Mouse (Mus musculus): ENCODE data around the gene Txnip.

Gene Txnip

GRCm38 (mm10) chr3:96569966-96570605 is 12.3 kb downstream of the Txnip start:
- no peak for DNase-seq

- DNase-seq = no peak
Observed at GRCm38 (mm10) chr3:96570643-96571042, 12.9 kb downstream of the Txnip start.

DNA sequence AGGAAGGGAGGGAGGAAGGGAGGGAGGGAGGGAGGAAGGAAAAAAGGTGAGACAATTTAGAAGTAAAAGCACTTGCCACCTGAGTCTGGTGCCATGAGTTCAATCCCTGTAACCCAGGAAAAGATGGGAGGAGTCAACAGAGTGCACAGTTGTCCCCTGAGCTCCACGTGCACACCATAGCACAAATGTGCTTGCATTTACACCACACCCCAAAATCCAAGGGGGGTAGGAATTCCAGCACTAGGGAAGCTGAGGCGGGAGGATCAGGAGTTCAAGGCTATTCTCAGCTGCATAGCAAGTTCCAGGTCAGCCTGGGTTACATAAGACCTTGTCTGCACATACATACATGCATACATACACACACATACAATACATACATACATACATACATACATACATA is 13.6 kb downstream of the Txnip start:
- DNase-seq = no peak

- no peak for DNase-seq
Observed at GRCm38 (mm10) chr3:96571896-96572698, 14.3 kb downstream of the Txnip start.

DNA sequence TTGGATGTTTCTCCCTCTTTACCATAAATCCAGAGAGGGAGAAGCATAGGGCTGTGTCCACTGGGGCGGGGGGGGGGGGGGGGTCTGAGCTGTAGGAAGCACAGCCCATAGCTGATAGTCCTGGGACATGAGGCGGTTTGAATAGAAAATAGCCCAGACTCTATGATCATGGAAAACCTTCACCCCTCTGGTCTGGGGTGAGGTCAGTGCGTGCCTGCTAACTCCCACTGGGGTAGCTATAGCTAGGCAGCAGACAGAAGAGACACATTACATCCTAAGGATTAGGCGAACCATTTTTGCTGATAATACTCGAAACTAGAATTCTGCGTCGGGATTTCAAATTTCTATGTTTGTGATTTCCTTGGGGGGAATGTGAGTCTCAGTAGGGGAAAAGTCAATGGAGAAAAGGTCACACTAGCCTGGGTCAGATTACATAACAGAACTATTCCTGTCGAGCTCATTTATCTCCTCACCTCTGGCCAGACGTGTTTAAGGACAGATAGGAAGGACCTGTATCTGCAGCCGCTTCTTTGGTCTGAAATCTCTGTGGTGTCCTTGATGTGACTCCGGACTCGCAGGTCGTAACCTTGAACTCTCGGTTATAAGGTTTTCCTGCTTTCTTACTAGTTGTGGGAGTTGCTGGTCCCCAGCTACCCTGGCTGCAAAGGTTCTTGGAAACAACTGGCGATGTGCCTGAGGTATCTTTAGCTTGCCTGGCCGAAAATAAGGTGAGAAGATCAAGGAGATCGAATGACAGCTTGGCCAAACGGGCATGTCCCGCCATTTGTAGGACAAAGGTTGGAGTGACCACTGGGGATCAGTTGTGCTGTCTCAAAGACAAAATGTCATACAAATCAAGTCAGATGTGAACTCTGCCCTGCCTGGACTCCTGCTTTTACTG is 16.1 kb downstream of the Txnip start:
- DNase-seq = no peak

- DNase-seq = no peak
Observed at GRCm38 (mm10) chr3:96575272-96575984, 17.7 kb downstream of the Txnip start.

- no peak for DNase-seq
Observed at GRCm38 (mm10) chr3:96576005-96576658, 18.4 kb downstream of the Txnip start.

- peak; percentile 85 for DNase-seq
Observed at GRCm38 (mm10) chr3:96576690-96577541, 19.2 kb downstream of the Txnip start, which contains the start of gene Gm16253. TSS of gene Gm16253 (plus strand) at chr3:96576984.

DNA sequence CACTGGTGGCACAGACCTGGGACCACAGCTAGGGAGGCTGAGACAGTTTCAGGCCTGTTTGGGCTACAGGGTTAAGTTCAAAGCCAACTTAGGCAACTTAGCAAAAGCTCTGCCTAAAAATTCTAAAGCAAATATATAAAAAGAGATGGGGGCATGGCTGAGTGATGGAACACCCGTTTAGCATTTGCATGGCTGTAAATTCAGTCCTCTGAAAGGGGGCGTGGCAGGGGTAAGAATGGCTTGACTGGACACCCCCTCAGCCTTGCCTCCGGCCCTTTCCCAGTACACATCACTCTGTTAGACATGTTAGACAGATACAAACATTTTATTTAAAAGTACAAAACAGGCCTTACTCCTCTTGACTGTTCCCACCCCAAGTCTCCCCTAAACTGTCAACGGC is 19.8 kb downstream of the Txnip start:
- DNase-seq = no peak

DNA sequence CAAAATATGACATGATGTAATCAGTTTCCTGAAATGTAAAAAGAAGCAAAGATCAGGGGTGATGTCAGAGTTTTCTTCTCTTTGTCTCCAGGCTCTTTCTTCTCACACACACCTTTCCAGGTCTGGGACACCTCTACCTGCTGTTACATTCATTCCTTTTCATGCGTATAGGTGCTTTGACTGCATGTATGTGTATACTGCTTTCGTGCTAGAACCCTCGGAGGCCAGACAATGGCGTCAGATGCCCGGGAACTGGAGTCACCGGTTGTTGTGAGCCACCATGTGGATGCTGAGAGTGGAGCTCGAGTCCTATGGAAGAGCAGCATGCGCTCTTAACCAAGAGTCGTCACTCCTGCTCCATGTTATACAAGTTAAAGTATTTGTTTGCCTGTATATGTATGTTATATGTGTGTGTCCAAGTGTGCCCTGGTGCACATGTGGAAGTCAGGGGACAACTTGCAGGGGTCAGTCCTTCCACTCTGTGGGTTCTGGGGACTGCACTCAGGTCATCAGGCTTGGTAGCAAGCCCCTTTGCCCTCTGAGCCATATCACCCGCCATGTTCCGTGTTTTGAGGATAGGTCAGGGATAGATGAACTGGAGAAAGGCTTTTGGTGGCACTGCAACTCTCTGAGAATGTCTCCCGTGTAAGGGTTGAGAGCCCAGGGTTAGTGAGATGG is 20.9 kb downstream of the Txnip start:
- no peak for DNase-seq

DNA sequence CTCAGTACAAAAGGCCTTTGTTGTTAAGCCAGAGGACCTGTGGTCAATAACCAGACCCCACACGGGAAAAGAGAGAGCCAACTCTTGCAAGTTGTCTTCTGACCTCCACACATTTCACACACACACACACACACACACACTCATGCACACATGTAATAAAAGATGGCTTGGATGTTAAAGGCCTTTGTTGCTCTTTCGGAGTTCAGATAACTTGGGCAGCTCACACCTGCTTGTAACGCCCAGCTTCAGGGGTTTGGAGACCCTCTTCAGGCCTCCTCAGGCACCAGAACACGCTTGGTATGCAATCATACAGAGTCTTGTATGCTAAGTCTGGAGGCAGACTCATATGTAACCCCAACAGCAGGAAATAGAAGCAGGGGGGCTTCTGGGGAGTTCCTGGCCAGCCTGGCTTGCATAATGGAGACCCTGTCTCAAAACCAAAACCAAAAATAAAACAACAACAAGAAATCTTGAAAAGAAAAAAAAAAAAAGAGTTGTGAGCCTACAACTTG is 21.5 kb downstream of the Txnip start:
- no peak for DNase-seq

GRCm38 (mm10) chr3:96579885-96580454 is 22.2 kb downstream of the Txnip start:
- DNase-seq = peak; percentile 91

GRCm38 (mm10) chr3:96581141-96581540 is 23.4 kb downstream of the Txnip start:
- DNase-seq = no peak

DNA sequence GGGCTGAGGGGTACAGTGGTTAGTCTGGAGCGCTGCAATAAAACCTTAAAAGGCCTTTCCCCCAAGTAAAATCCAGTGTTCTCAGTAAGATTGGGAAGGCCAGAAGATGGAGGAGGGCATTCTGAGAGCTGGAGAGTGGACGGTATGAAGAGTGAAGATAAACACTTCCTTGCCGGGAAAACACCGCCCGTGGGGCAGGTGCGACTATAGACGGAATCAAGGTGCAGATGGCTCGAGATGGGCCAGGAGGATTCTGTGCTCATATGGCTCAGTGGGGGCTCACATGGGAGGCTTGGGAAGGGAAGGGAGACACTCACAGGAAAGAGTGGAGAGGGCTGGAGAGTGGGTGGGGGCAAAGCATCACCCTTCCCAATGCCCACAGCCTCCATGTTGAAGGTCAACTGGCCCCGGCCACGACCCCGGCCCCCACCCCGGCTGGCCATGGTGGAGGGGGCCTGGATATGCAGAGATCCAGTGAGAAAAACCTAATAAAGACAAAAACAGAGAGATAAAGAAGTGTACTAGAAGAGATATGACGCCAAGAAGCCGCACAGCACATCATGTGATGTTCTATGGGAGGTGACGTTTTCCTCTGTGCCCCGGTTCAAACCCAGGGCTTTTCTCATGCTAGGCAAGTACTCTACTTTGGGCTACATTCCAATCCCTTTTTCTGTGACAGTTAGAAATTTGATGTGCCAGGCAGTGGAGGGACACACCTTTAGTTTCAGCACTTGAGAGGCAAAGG is 24.2 kb downstream of the Txnip start:
- DNase-seq = no peak

DNA sequence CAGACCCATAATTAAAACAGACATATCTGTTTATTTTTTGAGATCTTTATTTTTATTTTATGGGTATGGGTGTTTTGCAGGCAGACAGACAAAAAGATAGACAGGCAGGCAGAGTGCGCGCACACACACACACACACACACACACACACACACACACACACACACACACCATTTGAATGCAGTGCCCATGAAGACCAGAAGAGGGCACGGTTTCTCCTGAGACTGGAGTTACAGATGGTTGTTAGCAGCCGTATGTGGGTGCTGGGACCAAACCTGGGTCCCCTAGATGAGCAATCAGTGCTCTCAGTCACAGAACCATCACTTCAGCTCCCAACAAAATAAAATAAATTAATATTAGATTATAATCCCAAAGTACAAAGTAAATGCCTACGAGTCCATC is 25.6 kb downstream of the Txnip start:
- DNase-seq = no peak

DNA sequence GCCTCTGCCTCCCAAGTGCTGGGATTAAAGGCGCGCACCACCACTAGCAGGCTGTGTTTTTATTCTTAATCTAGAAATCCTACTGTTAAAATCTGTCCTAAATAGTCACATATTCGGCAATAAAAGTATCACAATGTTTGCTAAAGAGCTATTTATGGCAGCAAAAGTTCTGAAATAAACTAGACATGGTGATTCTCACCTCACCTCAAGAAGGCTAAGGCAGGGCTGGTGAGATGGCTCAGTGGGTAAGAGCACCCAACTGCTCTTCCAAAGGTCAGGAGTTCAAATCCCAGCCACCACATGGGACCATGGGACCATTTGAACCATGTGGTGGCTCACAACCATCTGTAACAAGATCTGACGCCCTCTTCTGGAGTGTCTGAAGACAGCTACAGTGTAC is 32.9 kb downstream of the Txnip start:
- DNase-seq = no peak

GRCm38 (mm10) chr3:96593374-96593773 is 35.6 kb downstream of the Txnip start:
- DNase-seq = no peak

DNA sequence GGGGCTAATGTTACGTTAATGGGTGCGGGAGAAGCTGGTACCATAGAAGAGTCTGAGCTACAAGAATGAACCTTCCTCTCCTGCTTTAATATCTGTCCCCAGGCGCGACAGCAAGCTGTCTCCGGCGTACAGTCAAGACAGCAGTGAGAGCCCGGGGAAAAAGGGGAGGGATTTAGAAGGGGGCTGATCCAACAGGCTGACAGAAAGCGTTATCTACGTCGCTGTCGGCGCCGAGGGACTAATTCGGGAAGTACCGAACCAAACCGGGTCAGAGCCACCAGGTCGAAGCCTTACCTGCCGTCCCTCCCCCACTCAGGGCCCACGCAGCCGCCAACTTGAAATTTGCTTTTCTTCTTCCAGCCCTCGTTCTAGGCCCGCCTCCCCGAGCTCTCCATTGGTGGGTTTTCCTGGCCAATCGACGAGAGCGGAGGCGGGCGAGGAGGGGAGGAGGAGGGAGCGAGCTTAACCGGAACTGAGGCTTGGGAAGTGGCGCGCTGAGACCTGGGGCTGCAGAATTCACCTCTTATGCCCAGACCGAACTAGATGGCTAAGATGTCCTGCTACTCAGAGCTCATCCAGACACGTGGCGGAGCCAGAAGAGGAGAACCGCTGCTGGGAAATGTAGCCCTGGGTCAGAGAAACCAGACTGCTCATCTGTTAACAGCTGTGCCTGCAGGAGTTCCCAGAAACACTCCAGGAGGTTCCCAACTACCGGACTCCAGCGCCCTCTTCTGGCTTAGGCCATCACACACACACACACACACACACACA is 36.2 kb downstream of the Txnip start, which contains the start of gene Polr3gl:
TSS of gene Polr3gl (minus strand) at position 392 of the 771 bp plus-strand sequence.
- peak; percentile 96 for DNase-seq

Data from thymus, postnatal 14 days (tissue).